Mouse (Mus musculus) spleen, adult 2 months (tissue): ENCODE measurements around the gene Cdc20b.

Experiments
- CTCF ChIP-seq: fragments of 200-500 bp; IDR thresholded peaks from 2 replicates; pipeline ENCODE4 v1.5.1; 2011; ENCODE audit warnings: mild to moderate bottlenecking, inconsistent platforms; ENCODE audit not compliant: insufficient read depth, insufficient read length, insufficient replicate concordance; ENCODE audit errors: extremely low read depth
- POLR2A ChIP-seq: fragments of 200-500 bp; IDR thresholded peaks from 2 replicates; pipeline ENCODE4 v1.6.1; 2011; ENCODE audit warnings: low read depth, low read length, inconsistent platforms

DNA sequence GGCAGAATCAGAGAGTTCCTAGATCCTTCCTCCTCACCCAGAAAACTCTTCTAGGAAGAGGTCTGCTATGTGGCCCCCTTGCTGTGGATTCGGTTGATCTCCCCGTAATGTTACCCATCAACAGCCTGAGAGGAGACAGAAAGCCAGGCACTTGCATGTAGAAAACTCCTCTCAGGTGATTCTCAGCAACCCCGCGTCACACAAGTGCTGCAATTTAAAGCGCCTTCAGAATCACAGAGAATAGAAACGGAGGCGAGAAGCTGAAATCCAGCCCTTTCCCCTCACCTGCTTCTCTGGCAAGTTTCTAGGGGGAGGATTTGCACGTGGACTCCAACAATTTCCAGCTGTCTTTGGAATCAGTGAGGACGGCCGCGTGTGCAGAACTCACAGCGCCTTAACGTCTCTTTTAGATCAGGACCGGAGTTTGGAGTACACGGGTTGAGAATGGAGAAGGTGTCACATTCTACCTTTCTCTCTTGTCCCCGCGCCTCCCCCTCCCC lies 48.4 kb upstream of the Cdc20b start:
- TF ChIP-seq POLR2A (no peak), CTCF (no peak)
